Mouse (Mus musculus): ENCODE results near the gene Tmem205.

Gene Tmem205

DNA sequence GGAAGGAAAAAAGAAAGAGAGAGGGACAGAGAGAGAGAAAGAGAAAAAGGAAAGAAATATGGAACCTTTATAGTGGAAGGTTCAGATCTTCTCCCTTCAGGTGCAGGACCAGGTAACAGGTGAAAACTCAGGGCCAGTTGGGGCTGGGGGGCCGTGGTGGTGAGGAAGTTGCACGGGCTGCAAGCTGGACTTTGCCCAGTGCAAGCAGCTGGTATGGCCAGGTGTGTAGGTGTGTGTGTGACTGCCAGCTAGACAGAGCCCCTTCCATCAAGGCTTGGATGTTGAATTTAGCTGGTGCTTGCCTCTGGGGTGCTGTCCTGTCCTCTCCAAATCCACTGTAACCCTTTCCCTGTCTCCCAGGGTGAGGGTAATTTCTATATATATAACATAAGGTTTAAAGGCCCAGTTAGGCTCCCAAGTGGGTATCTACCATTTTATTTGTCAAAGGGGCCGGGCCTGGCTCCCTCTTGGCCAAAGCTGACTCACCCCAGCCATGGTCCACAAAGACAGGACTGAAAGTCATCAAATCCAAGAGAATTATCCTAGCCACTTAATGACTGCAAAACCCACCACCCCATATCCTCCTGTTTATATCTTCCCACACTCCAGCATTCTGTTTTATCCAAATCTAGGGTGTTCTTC, 10.4 kb downstream of the Tmem205 start:
- no peak for DNase-seq (ENCODE audit: low spot score)

DNA sequence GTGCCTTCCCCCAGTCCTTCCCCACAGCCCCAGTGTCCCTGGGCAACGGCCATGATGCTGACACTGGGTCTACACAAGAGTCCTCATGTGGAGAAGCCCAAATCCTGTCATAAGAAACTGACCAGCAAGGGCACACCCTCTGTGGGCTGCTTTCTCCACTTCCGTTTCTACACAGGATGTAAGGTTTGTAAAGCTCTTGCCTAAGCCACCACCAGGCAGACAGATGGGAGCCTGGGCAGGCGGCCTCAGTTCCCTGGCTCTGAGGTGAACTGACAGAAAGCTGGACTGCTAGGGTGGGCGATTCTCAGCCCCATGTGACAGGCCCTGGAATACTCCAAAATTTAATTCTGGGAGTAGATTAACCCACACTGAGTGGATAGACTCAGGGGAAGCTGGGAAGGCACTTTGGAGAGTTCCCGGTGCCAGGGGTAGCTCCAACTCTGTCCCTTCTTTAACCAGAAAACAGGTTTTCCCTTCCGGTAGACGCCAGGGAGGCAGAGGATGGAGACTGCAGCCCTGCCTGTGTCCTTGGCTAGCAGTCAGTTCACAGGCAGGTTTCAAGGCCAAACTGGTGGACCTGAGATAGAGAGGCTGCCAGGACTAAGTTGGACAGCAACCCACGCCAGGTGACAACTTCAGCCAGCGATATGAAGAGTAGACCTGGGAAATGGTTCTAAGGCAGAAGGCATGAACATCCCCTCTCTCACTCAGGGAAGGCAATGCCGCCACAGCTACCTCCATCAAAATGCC, 17.7 kb downstream of the Tmem205 start:
- no peak for DNase-seq (ENCODE audit: low spot score)

DNA sequence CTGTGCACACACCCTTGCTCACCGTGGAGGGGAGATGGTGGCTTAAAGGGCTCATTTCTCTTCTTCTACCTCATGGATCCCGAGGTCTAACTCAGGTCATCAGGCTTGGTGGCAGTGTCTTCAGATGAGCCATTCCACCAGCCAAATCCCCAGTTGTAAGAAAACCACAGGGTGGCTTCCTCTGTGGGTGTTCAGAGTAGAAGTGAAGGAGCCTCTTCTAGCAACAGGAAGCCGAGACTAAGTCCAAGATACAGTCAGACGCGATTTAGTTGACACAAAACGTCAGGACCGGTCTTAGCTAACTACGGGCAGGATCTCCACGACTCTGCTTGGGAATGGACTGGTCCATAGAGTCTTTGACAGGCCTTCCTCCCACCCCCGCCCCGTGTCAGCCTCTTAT, 19.1 kb downstream of the Tmem205 start:
- no peak for DNase-seq (ENCODE audit: low spot score)

DNA sequence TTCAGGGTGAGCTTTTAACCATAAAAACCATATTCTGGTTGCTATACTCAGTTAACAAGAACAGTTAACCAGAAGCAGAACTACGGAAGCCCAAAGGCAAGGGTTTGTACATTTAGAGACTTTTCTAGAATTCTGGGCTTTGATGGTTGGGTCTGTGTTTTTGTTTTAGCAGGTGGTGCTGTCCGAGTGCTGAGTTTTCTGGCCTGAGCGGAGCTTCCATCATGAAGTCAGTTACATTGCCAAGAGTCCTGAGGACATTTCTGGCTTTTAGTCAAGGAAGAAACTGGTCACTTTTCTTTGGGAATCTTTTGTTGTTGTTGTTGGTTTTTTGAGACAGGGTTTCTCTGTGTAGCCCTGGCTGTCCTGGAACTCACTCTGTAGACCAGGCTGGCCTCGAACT, 23.3 kb downstream of the Tmem205 start:
- DNase-seq (ENCODE audit: low spot score): no peak

DNA sequence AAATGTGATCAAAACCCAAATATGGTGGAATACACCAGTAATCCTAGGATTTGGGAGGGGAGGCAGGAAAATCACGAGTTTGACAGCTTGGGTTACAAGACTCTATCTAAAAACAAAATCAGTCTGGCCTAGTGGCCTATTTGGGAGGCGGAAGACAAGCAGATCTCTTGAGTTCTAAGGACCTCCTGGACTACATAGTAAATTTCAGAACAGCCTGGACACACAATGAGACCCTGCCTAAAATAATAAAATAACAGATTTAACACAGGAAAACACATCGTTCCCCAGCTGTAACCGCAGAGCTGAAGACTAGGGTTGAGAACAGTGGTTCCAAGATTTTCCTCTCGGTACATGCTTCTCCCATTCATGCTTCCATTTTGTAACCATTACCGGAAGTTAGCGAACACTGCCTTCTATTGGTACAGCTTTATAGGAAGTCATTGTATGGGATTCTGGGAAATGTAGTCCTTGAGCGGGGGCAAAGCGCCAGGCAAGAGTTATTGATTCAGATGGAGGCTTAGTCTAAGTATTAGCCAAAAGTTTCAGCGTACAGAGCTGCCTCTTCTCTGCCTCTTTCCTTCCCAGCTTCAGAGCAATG, 26.0 kb downstream of the Tmem205 start:
- peak; percentile 65 for DNase-seq (ENCODE audit: low spot score)

DNA sequence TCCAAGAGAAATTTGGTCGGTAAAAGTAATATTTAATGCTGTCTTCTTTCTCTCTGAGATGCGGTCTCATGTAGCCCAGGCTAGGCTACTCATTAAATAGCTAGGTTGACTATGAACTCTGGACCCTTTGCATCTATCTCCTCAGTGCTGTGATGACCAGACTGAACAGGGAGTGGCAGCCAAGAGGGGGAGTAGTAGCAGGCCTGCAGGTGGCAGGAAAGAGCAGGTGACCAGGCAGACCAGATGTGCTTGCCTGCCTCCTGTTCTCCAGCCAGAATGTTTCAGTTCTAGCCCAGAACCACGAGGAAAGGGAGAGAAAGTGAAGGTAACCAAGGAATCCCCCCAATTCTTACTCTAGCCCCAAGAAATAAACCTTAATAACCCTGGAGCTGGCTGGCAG, 38.1 kb downstream of the Tmem205 start:
- no peak for DNase-seq (ENCODE audit: low spot score)

DNA sequence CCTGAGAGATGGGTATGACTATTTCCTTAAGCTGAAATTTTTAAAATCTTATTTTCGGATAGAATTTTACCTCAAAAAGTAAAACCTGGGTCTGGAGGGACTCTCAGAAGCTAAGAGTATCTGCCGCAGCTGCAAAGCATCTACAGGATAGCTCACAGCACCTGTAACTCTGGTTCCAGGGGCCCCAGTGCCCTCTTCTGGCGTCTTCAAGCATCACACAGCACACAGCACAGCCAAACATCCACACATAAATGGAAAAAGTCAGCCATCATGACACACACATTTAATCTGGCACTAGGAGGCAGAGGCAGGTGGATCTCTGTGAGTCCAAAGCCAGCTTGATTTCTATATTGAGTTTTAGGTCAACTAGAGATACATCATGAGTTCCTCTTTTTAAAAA, 50.8 kb downstream of the Tmem205 start:
- no peak for DNase-seq (ENCODE audit: low spot score)

DNA sequence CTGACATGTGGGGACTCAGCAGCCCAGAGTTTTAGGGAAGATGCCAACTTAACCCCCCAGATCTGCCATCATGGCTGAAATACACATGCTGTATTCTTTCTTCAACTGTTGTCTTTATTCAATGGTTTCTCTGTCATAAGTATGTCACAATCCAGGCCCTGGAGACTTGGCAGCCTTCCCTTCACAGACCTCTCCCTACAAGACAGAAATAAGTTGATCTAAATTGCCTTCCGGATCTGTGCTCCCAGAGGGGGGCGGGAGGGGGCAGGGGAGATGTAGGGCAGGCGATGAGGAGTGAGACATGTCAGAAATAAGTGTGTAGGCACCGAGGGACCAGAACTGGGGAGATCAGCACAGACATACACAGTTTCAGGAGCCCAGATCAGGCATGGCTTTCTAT, 55.2 kb downstream of the Tmem205 start:
- no peak for DNase-seq (ENCODE audit: low spot score)
